ENCODE assay signal across 8 mouse cellular contexts in genomic region chr2:48539465-48540055, GRCm38 (mm10).
DNase-seq lines count a peak whose midpoint lies in the region; ATAC-seq and TF ChIP-seq lines count a peak whose summit lies in the region.

No protein-coding gene starts in this region.

- H3K9me3 ChIP-seq in liver, postnatal 0 days (ENCODE audit: low read length): no peaks in the 10 kb centered on the region
- H3K9me3 ChIP-seq in kidney, embryonic 15.5 days (replicated peaks): no peaks in the 10 kb centered on the region
- H3K9me3 ChIP-seq in midbrain, postnatal 0 days (ENCODE audit: low read length): no peaks in the 10 kb centered on the region
- H3K9me3 ChIP-seq in liver, embryonic 12.5 days (replicated peaks): no peaks in the 10 kb centered on the region

- no peak overlapping the region for H3K4me2 ChIP-seq in liver, postnatal 0 days (ENCODE audit: low read depth, low read length)
- H3K4me2 ChIP-seq in kidney, embryonic 15.5 days: no peak overlapping the region
- H3K4me2 ChIP-seq in midbrain, postnatal 0 days (ENCODE audit: low read depth, low read length, poor library complexity, severe bottlenecking): peak overlapping the region; percentile 49; the same call in 1 of the 2 replicates
- H3K4me2 ChIP-seq in liver, embryonic 12.5 days: no peak overlapping the region

- no peak for TF ChIP-seq POLR2A in liver, adult 2 months (IDR thresholded peaks at IDR 0.05; ENCODE audit: extremely low read depth, insufficient read depth, low read length)

- no peaks in the 10 kb centered on the region for H3K4me1 ChIP-seq in liver, adult 2 months (ENCODE audit: control insufficient read depth, insufficient read depth, low read length)
- H3K4me1 ChIP-seq in liver, postnatal 0 days (ENCODE audit: insufficient read depth): no peaks in the 10 kb centered on the region
- H3K4me1 ChIP-seq in kidney, embryonic 15.5 days: 0 out of 2 replicates have a peak, but pooled peaks cover 3% of the 10 kb centered on the region
- H3K4me1 ChIP-seq in midbrain, postnatal 0 days (ENCODE audit: insufficient read depth, low read length): peaks cover 6% of the 10 kb centered on the region
- no peaks in the 10 kb centered on the region for H3K4me1 ChIP-seq in liver, embryonic 12.5 days

- no peak overlapping the region for H3K4me3 ChIP-seq in liver, adult 2 months (ENCODE audit: insufficient read depth, low read depth, low read length)
- H3K4me3 ChIP-seq in liver, postnatal 0 days (ENCODE audit: low read depth, low read length): no peak overlapping the region
- H3K4me3 ChIP-seq in kidney, embryonic 15.5 days (replicated peaks): no peak overlapping the region
- no peak overlapping the region for H3K4me3 ChIP-seq in midbrain, postnatal 0 days (ENCODE audit: low read depth, low read length)
- no peak overlapping the region for H3K4me3 ChIP-seq in liver, embryonic 12.5 days

- no peaks in the 10 kb centered on the region for H3K36me3 ChIP-seq in liver, adult 2 months (ENCODE audit: control insufficient read depth, insufficient read depth, low read length)
- H3K36me3 ChIP-seq in liver, postnatal 0 days (replicated peaks; ENCODE audit: insufficient read depth, low read length): no peaks in the 10 kb centered on the region
- H3K36me3 ChIP-seq in kidney, embryonic 15.5 days: no peaks in the 10 kb centered on the region
- H3K36me3 ChIP-seq in midbrain, postnatal 0 days (ENCODE audit: insufficient read depth, low read length): no peaks in the 10 kb centered on the region
- no peaks in the 10 kb centered on the region for H3K36me3 ChIP-seq in liver, embryonic 12.5 days

- no peaks in the 10 kb centered on the region for H3K79me2 ChIP-seq in liver, adult 2 months (ENCODE audit: control insufficient read depth, insufficient read depth, low read length)

- H3K9ac ChIP-seq in liver, adult 2 months (ENCODE audit: low read depth, low read length): no peak overlapping the region
- H3K9ac ChIP-seq in liver, postnatal 0 days (replicated peaks): no peak overlapping the region
- H3K9ac ChIP-seq in kidney, embryonic 15.5 days: no peak overlapping the region
- no peak overlapping the region for H3K9ac ChIP-seq in midbrain, postnatal 0 days (replicated peaks; ENCODE audit: low read length, poor library complexity, severe bottlenecking)
- no peak overlapping the region for H3K9ac ChIP-seq in liver, embryonic 12.5 days

- no peak for TF ChIP-seq EP300 in liver, postnatal 0 days (IDR thresholded peaks at IDR 0.05; ENCODE audit: low read depth)

- TF ChIP-seq CTCF in liver, adult 2 months (IDR thresholded peaks at IDR 0.05; ENCODE audit: low read depth, low read length): no peak
- TF ChIP-seq CTCF in liver, postnatal 0 days (IDR thresholded peaks at IDR 0.05; ENCODE audit: low read depth): no peak
- no peak for TF ChIP-seq CTCF in midbrain, postnatal 0 days (IDR thresholded peaks at IDR 0.05)

- no peak overlapping the region for H3K27ac ChIP-seq in liver, adult 2 months (replicated peaks; ENCODE audit: insufficient read depth, low read depth, low read length)
- no peak overlapping the region for H3K27ac ChIP-seq in liver, postnatal 0 days (ENCODE audit: low read depth)
- 0 out of 2 replicates have a peak overlapping the region, but pooled peaks have one; percentile 47 for H3K27ac ChIP-seq in kidney, embryonic 15.5 days
- no peak overlapping the region for H3K27ac ChIP-seq in midbrain, postnatal 0 days (ENCODE audit: low read depth, low read length)
- no peak overlapping the region for H3K27ac ChIP-seq in liver, embryonic 12.5 days

- DNase-seq in liver, adult 2 months (ENCODE audit: extremely low read depth, low read depth, low spot score): peak; percentile 29
- no peak for DNase-seq in liver, postnatal 0 days
- no peak for DNase-seq in midbrain, postnatal 0 days (ENCODE audit: low spot score)
- DNase-seq in right cerebral cortex, postnatal 36 days (ENCODE audit: low spot score in 2 of 2): no peak

- H3K27me3 ChIP-seq in liver, adult 2 months (ENCODE audit: control insufficient read depth, insufficient read depth, low read length): no peaks in the 10 kb centered on the region
- no peaks in the 10 kb centered on the region for H3K27me3 ChIP-seq in liver, postnatal 0 days (ENCODE audit: insufficient read depth, low read length)
- no peaks in the 10 kb centered on the region for H3K27me3 ChIP-seq in kidney, embryonic 15.5 days
- H3K27me3 ChIP-seq in midbrain, postnatal 0 days (ENCODE audit: insufficient read depth, low read length): no peaks in the 10 kb centered on the region
- H3K27me3 ChIP-seq in liver, embryonic 12.5 days (replicated peaks): no peaks in the 10 kb centered on the region

- 75% methylated on average over 4 of the region's 4 CpGs for WGBS in liver, adult 2 months
- 59% methylated on average over 4 of the region's 4 CpGs for WGBS in liver, postnatal 0 days (ENCODE audit: insufficient replicate concordance)
- WGBS in kidney, embryonic 15.5 days: 63% methylated on average over 4 of the region's 4 CpGs
- 67% methylated on average over 4 of the region's 4 CpGs for WGBS in midbrain, postnatal 0 days
- WGBS in liver, embryonic 12.5 days (ENCODE audit: insufficient replicate concordance): 54% methylated on average over 4 of the region's 4 CpGs

- no peak for ATAC-seq in liver, postnatal 0 days
- 0 out of 2 replicates have a peak, but pooled peaks have one; percentile 21 for ATAC-seq in granulocyte monocyte progenitor cell, adult 5-6 weeks (replicated peaks; ENCODE audit: poor library complexity, severe bottlenecking)
- ATAC-seq in kidney, embryonic 15.5 days (replicated peaks; ENCODE audit: low FRiP score): no peak; the same call in 1 of the 2 replicates
- no peak for ATAC-seq in midbrain, postnatal 0 days (ENCODE audit: low FRiP score)
- no peak for ATAC-seq in liver, embryonic 12.5 days
- ATAC-seq in megakaryocyte progenitor cell, adult 5-6 weeks (replicated peaks; ENCODE audit: poor library complexity): no peak
